Mouse (Mus musculus) liver, embryonic 11.5 days (tissue): ENCODE measurements around the gene Ston1. TPM values are rescaled to one million over a fixed set of nuclear protein-coding genes. Genes with fewer than 3 reads are reported as not detected.
A peak's percentile ranks its signal among the peaks of the same experiment; 100 is the strongest.

Experiments used
- ATAC-seq: fragments of 200-750 bp; cut with Nextera tagmentation; replicated peaks from 2 replicates; pipeline ENCODE4 v1.8.0; 2017; ENCODE audit warnings: moderate number of reproducible peaks, mild to moderate bottlenecking, moderate TSS enrichment, moderate library complexity; ENCODE audit not compliant: low FRiP score
- DNase-seq: peaks from one replicate; pipeline ENCODE4 v3.0.0-alpha.2; 2017; ENCODE audit warnings: low spot score
- H3K27ac ChIP-seq: fragments of 300-500 bp; sonication (generic); 2 replicates; pipeline ENCODE4 v1.5.1; 2014; ENCODE audit warnings: mild to moderate bottlenecking, low read depth, low read length, control low read depth
- H3K27me3 ChIP-seq: fragments of 300-500 bp; sonication (generic); replicated peaks from 2 replicates; pipeline ENCODE4 v1.6.1; 2014; ENCODE audit warnings: low read length, mixed read lengths; ENCODE audit not compliant: control insufficient read depth, insufficient read depth
- H3K36me3 ChIP-seq: fragments of 300-500 bp; sonication (generic); 2 replicates; pipeline ENCODE4 v1.6.1; 2014; ENCODE audit warnings: mild to moderate bottlenecking, low read length, moderate library complexity, mixed read lengths; ENCODE audit not compliant: control insufficient read depth, insufficient read depth
- H3K4me1 ChIP-seq: fragments of 300-500 bp; sonication (generic); replicated peaks from 2 replicates; pipeline ENCODE4 v1.6.1; 2014; ENCODE audit warnings: low read length, mixed read lengths; ENCODE audit not compliant: control insufficient read depth, insufficient read depth
- H3K4me2 ChIP-seq: fragments of 300-500 bp; sonication (generic); 2 replicates; pipeline ENCODE4 v1.6.1; 2014; ENCODE audit warnings: mild to moderate bottlenecking, control low read depth, moderate library complexity
- H3K4me3 ChIP-seq: fragments of 300-500 bp; sonication (generic); 2 replicates; pipeline ENCODE4 v1.5.1; 2014; ENCODE audit warnings: low read depth, low read length, control low read depth
- H3K9ac ChIP-seq: fragments of 300-500 bp; sonication (generic); 2 replicates; pipeline ENCODE4 v1.6.1; 2014; ENCODE audit warnings: low read depth, low read length, control low read depth
- H3K9me3 ChIP-seq: fragments of 300-500 bp; sonication (generic); 2 replicates; pipeline ENCODE4 v1.6.1; 2016; ENCODE audit warnings: low read length, inconsistent platforms, mixed read lengths; ENCODE audit not compliant: control insufficient read depth
- WGBS: fragments of 180-500 bp; shearing (Covaris S2); extraction: QIAGEN DNeasy Blood & Tissue Kit; methylation state at CpG from one replicate; pipeline ENCODE4 v1.1.7; 2014; 5-methylcytosine and 5-hydroxymethylcytosine counted together
- polyA plus RNA-seq: library from polyadenylated mRNA; unstranded; fragments of >200 nt; fragmentation: Nextera tagmentation; extraction: Ambion mirVana; gene quantifications from 2 replicates; pipeline ENCODE4 v1.2.1, GENCODE M21; 2014

Gene Ston1
- polyA plus RNA-seq, 1 experiment from 2014 or later, result 2.8 TPM

GRCm38 (mm10) chr17:88596544-88597221, 801 bp upstream of the Ston1 start:
- no peak overlapping the region; the same call in 1 of the 2 replicates for H3K27ac ChIP-seq
- H3K27me3 ChIP-seq, result no peaks in the 10 kb centered on the region
- H3K9ac ChIP-seq, result peak overlapping the region; percentile 59; the same call in 1 of the 2 replicates
- peak; percentile 81; the same call in 1 of the 2 replicates for ATAC-seq
- H3K4me1 ChIP-seq, result peaks cover 7% of the 10 kb centered on the region
- no peaks in the 10 kb centered on the region for H3K9me3 ChIP-seq
- peak overlapping the region; percentile 64 for H3K4me3 ChIP-seq
- WGBS, result 30% methylated on average over 16 of the region's 16 CpGs
- H3K36me3 ChIP-seq, result no peaks in the 10 kb centered on the region
- H3K4me2 ChIP-seq, result peak overlapping the region; percentile 90
- peak; percentile 39 for DNase-seq

GRCm38 (mm10) chr17:88598056-88598420, 554 bp downstream of the Ston1 start:
- Histone ChIP-seq H3K4me1 (peaks cover 7% of the 10 kb centered on the region), H3K27ac (no peak overlapping the region), H3K9ac (peak overlapping the region; percentile 59), H3K4me3 (peak overlapping the region; percentile 64), H3K4me2 (peak overlapping the region; percentile 90), H3K27me3 (no peaks in the 10 kb centered on the region), H3K9me3 (no peaks in the 10 kb centered on the region), H3K36me3 (no peaks in the 10 kb centered on the region)
- DNase-seq (no peak), ATAC-seq (no peak)
- WGBS, result 18% methylated on average over 5 of the region's 5 CpGs

- Histone ChIP-seq H3K9ac (0 out of 2 replicates have a peak overlapping the region, but pooled peaks have one; percentile 9), H3K4me2 (peak overlapping the region; percentile 90), H3K27me3 (no peaks in the 10 kb centered on the region), H3K36me3 (no peaks in the 10 kb centered on the region), H3K9me3 (no peaks in the 10 kb centered on the region), H3K4me1 (peaks cover 7% of the 10 kb centered on the region), H3K27ac (no peak overlapping the region), H3K4me3 (no peak overlapping the region)
- WGBS, result 34% methylated on average over 14 of the region's 14 CpGs
- no peak for ATAC-seq
- DNase-seq, result no peak
Measured at GRCm38 (mm10) chr17:88598570-88599368, 1.3 kb downstream of the Ston1 start.

- no peak for ATAC-seq
- 63% methylated on average over 8 of the region's 8 CpGs for WGBS
- H3K4me3 ChIP-seq, result no peak overlapping the region
Measured at GRCm38 (mm10) chr17:88600492-88601026, 3.1 kb downstream of the Ston1 start.

GRCm38 (mm10) chr17:88603943-88604342, 6.5 kb downstream of the Ston1 start:
- Histone ChIP-seq H3K4me2 (no peak overlapping the region), H3K4me3 (no peak overlapping the region), H3K4me1 (peaks cover 3% of the 10 kb centered on the region; the same call in 1 of the 2 replicates), H3K9ac (no peak overlapping the region), H3K27ac (no peak overlapping the region), H3K36me3 (no peaks in the 10 kb centered on the region), H3K27me3 (no peaks in the 10 kb centered on the region), H3K9me3 (no peaks in the 10 kb centered on the region)
- ATAC-seq (no peak), DNase-seq (no peak)
- WGBS, result 83% methylated on average over 11 of the region's 11 CpGs

More at GRCm38 (mm10) chr17:88600492-88601026, 3.1 kb downstream of the Ston1 start:
- H3K9ac ChIP-seq, result no peak overlapping the region
- no peaks in the 10 kb centered on the region for H3K36me3 ChIP-seq
- H3K27ac ChIP-seq, result no peak overlapping the region
- H3K4me1 ChIP-seq, result peaks cover 7% of the 10 kb centered on the region
- H3K27me3 ChIP-seq, result no peaks in the 10 kb centered on the region
- DNase-seq, result no peak
- no peaks in the 10 kb centered on the region for H3K9me3 ChIP-seq
- H3K4me2 ChIP-seq, result no peak overlapping the region

- no peaks in the 10 kb centered on the region for H3K4me1 ChIP-seq
- no peak overlapping the region for H3K4me2 ChIP-seq
- H3K9me3 ChIP-seq, result no peaks in the 10 kb centered on the region
- no peaks in the 10 kb centered on the region for H3K36me3 ChIP-seq
- no peak overlapping the region for H3K4me3 ChIP-seq
- no peak overlapping the region for H3K9ac ChIP-seq
- 89% methylated on average over 2 of the region's 2 CpGs for WGBS
- H3K27ac ChIP-seq, result no peak overlapping the region
- no peaks in the 10 kb centered on the region for H3K27me3 ChIP-seq
- ATAC-seq (no peak), DNase-seq (no peak)
Measured at GRCm38 (mm10) chr17:88606056-88606455, 8.6 kb downstream of the Ston1 start.

- ATAC-seq (no peak), DNase-seq (no peak)
- Histone ChIP-seq H3K27me3 (no peaks in the 10 kb centered on the region), H3K9me3 (no peaks in the 10 kb centered on the region), H3K36me3 (no peaks in the 10 kb centered on the region), H3K9ac (no peak overlapping the region), H3K4me3 (no peak overlapping the region), H3K27ac (no peak overlapping the region), H3K4me1 (no peaks in the 10 kb centered on the region), H3K4me2 (no peak overlapping the region)
- 86% methylated on average over 15 of the region's 15 CpGs for WGBS
Measured at GRCm38 (mm10) chr17:88609361-88609760, 11.9 kb downstream of the Ston1 start.

- no peaks in the 10 kb centered on the region for H3K27me3 ChIP-seq
- H3K9me3 ChIP-seq, result no peaks in the 10 kb centered on the region
- no peak overlapping the region for H3K27ac ChIP-seq
- no peaks in the 10 kb centered on the region for H3K36me3 ChIP-seq
- H3K4me3 ChIP-seq, result no peak overlapping the region
- no peaks in the 10 kb centered on the region for H3K4me1 ChIP-seq
- H3K9ac ChIP-seq, result no peak overlapping the region
- no peak for DNase-seq
- 69% methylated on average over 2 of the region's 2 CpGs for WGBS
- no peak for ATAC-seq
- no peak overlapping the region for H3K4me2 ChIP-seq
Measured at GRCm38 (mm10) chr17:88611057-88611456, 13.6 kb downstream of the Ston1 start.
